Mouse (Mus musculus) frontal cortex, postnatal 10 days (tissue): ENCODE data around the gene Rap1gds1.

Experiments used
- DNase-seq, 2 experiments: peaks; one replicate each; pipeline ENCODE4 v3.0.0; 2022; ENCODE audit warnings: low spot score in 2 of 2, mixed read lengths in 1 of 2

The Rap1gds1 gene

DNA sequence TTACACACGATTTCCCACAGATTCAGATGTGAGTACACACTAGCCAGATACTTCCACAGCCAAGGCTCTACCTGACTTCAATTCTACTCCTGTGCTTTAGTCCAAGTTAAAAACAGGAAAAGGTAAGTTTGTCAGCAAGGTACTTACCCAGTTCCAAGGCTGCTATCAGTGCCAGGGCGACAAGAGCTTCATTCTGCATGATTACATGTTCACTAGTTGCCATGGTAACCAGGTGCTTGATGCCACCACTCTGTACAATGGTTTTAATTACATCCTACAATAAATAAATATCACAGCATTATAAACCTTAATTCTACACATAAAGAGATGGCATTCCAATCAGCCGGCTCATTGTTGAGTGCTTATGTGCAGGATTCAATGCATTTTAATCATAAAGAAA lies 129.5 kb downstream of the Rap1gds1 start:
- DNase-seq, result no peak

DNA sequence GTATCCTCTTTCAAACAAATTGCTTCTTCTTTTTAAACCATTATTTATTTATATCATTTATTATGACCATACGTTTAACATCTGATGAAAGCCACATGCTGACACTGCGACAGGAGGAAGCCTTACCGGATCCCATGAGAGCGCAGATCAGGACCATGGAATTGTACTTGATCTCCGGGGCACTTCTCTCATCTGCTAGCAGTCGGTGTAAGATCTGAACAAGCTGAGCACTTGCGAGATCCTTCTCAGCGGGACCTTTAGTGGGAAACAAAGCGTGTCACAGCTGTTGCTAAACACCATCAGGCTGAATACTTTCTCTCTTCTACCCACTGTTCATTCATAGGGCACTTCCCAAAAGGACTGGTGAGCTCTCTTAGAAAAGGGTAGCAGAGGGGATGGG lies 133.4 kb downstream of the Rap1gds1 start:
- no peak for DNase-seq

GRCm38 (mm10) chr3:138937241-138937640 lies 137.8 kb downstream of the Rap1gds1 start:
- no peak for DNase-seq

- no peak for DNase-seq
Observed at GRCm38 (mm10) chr3:138936780-138937179, 138.2 kb downstream of the Rap1gds1 start.

DNA sequence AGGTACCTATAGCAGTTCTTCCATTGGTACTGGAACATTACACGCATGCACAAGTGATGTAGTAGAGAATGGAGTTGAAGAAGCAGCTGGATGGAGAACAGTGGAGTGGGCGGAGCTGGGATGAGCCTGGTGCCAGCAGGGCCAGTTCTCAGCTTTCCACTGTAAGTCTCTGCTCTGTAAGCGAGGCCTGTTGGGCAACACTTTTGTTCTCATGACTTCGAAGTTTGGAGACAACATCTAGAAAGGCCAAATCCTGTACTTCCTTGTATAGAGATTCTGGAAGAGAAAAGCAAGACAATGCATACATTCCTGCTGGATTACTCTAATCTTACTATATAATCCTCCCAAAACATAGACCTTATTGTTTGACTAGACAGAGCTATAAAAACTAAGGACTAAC lies 147.6 kb downstream of the Rap1gds1 start:
- DNase-seq, result no peak

DNA sequence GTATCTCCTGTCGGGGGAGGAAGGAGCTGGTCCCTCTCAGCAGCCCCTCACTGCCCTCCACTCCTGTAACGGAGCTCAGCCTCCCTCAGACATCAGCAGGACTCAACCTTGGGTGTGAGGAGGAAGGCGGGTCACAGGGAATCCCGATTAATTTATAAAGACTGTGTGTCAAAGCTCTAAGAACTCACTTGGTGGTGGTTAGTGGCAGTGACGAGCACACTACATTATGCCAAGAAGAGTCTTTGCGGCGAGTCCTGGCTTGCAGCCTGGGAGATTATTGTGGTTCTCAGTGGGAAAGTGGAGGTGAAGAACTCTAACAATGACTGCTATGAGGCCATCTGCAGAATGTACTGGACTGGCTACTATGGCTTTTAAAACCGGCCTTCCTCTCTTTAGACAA lies 148.8 kb downstream of the Rap1gds1 start:
- DNase-seq, result no peak

DNA sequence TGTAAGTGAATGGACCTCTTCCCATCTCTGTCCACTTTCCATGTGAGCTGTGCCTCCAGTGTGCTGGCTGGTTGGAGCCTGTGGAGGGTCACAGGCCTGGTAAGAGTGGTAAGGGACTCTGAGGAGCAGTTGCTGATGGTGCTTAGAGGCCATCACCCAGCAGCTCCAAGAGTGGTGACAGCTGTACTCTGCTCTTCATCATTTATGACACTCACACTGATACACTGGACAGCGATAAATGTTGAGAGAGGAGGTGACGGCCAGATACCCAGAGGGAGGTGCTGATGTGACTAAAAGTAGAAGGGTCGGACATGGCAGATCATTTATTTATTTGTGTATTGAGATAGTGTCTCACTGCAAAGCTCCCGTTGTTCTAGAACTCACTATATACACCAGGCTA lies 156.8 kb downstream of the Rap1gds1 start:
- no peak for DNase-seq

DNA sequence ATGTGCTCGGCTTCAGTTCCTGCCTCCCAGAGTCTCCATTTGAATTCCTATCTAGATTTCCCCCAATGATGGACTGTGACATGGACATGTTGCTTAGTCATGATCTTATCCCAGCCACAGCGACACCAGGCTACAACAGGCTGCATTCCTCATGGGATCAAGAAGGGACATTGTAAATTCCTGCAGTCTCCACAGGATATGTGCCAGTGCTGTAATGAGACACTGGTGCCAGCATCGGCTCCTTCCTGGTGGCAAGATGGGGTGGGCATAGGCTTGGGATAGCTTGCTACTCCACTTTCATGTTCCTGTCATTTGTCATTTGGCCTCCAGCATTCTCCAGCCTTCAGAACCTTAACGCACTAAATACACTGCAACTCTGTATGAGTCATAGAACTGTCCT lies 158.0 kb downstream of the Rap1gds1 start:
- no peak for DNase-seq

DNA sequence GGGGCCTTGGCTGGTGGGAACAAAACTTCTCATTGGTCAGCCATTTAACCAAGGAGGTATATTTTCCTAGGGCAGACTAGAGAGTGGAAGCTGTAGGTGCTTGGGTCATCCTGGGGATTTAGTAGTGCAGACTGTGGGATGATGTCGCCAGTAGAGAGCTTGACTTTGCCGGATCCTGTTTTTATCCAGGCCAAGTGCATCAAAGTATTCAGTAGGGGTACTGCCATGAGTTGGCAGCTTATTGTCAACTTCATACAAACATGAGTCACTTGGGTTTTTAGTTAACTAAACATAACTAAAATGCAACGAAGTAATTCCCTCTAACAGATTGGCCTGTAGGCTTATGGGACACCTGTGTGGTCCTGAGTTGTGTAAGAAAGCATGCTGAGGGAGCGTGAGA lies 158.4 kb downstream of the Rap1gds1 start:
- no peak for DNase-seq

DNA sequence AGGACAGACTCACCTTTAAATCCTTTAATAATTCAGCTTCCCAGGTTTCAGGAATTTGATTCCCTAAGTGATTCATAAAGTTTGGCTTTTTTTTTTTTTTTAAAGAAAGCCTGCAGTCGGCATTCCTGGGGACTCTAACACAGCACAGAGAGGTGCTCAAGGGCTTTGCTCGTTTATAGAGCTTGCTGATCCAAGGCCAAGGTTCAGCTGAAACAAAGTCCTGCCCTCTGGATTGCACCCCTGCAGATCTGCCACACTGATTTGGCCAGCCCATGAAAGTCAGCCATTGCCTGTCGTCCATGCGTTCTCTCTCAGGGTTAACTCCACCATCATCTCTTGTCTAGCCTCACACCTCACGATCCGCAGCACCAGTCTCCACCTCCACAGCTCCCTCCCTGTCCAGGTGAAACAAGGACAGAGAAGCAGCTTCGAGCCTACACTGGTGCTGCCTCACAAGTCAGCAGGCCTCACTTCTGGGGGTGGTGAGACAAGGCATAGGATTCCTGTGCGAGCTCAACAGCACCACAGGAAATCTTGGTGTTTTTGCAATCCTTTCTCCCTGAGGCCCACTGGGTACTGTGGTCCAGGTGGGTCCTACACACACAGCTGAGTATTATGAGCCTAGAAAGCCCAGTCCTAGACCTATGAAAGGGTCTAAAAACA lies 160.2 kb downstream of the Rap1gds1 start:
- no peak for DNase-seq

DNA sequence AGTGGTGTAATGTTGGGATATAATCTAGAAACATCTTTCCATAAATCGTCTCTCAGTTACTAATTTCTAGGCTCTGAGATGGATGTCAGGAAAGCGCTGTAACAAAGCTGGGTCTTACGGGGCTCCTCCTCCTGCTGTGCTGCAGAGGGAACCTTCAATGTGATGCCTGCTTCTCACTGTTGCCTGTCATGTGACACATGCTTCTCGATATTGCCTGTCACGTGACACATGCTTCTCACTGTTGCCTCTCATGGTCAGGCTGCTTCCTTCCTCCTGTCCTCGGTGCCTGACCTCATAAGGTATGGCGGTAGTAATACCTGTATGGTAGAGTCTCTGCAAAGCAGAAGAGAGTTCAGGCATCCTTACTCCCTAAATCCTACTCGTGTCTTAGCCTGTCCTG lies 162.5 kb downstream of the Rap1gds1 start:
- DNase-seq, result no peak

- DNase-seq, result no peak
Observed at GRCm38 (mm10) chr3:138909313-138909712, 165.7 kb downstream of the Rap1gds1 start.

DNA sequence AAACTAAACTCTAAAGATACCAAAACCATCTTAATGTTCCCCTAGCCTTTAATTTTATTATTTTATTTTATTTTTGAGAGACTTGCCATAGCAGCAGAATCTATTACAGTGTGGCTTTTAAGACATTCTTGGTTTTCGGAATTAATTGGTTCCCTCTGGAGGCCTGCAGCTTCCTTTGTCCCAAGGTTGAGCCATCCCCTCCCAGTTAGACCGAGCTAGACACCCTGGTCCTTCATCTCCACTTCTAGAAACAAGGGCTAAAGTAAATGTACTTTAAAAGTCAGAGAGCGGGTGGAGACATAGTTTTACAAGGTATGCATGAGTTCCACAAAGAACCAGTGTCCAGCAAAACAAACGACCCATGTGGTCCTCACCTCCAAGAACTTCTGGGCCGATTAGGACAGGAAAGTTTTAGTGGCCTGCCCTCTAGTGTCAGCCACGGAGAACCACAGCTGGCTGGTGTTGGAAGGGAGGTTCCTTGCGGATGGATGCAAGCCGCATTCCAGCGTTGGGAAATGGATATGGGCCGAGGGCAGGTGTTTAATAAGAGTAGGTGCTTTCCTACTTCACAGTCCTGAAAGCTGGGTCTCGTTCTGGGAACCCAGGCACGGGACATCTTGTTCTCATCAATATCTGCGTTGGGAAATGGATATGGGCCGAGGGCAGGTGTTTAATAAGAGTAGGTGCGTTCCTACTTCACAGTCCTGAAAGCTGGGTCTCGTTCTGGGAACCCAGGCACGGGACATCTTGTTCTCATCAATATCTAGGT lies 168.7 kb downstream of the Rap1gds1 start:
- DNase-seq, result peak in 1 of 2 experiments; percentile 66

DNA sequence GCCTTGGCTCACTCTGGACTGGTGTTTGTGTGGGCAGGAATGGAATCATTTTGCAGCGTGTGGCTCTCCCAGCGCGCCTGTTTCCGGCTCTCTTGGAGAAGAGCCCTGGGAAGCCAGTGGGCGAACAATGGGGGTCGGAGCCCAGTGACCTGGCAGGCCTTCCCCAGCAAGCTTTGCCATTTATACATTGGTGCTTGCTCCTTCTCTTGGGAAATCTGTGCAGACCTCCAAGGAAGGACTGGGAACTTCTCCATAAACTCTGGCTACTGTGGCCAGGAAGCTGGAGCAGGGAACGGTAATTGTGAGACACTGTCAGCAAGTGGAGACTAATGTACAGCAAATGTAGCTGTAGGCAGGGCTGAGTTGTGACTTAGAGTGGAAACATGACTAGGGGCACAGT lies 169.3 kb downstream of the Rap1gds1 start:
- no peak for DNase-seq

- DNase-seq, result no peak
Observed at GRCm38 (mm10) chr3:138900571-138901141, 174.3 kb downstream of the Rap1gds1 start.

GRCm38 (mm10) chr3:138898055-138898454 lies 176.9 kb downstream of the Rap1gds1 start:
- DNase-seq, result no peak

DNA sequence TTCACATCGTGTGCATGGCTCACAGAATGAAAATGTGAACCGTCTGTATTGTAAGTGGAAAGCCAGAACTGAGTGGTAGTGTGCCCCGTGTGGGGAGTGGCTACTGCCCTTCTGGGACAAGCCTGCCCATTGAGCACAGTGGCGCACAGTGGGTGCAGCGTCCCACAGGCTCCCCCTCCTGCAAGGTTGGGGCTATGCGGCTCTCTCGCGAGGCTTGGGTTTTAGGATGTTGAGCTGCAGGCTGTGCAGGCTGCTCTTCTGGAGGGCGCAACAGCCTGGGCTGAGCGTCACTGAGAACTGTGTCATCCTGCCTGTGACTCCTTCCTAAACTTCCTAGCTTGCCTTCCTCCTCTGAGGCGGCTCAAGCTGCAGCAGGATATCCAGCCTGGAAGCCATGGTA lies 177.5 kb downstream of the Rap1gds1 start:
- no peak for DNase-seq

DNA sequence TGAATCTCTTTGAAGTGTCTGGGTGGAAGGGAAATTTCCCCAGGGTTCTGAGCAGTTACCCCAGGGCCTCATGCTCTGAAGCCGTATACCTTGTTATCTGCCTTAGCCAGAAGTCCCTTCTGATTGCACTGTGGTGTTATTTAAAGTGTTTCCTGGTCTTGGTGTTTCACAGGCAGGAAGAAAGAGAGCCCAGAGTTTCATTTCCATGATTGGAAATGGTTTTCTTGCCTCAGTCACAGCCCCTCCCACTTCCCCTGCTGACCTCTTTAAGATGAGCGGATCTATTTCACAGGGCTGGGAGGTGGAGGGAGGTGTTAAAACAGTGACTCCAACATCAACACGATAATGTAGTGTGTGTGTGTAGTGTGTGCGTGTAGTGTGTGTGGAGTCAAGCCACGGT lies 181.5 kb downstream of the Rap1gds1 start:
- no peak for DNase-seq

DNA sequence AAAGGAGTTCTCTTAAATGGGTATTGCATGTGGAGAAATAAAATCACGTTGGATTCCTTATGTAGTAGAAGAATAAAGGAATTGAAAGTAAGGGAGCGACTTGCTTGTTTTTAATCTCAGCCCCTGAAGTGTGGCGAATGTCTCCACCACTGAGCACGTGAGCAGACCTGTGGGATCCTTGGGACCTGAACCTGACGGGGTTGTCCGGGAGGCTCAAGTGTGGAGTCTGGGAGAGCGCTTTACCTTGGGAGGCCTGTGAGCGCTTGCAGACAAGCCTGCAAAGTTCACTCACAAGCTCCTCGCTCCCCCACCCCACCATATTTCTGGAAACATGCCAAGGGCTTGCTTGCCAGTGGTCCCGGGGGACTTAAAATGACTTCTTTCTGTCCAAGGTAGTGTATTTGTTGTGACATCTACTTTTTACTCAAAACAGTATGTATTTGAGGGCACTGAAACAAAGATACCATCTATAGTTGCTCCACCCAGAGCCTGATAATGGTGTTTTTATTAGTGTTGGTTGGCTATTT lies 185.2 kb downstream of the Rap1gds1 start:
- no peak for DNase-seq

GRCm38 (mm10) chr3:138889214-138889613 lies 185.8 kb downstream of the Rap1gds1 start:
- DNase-seq, result no peak

DNA sequence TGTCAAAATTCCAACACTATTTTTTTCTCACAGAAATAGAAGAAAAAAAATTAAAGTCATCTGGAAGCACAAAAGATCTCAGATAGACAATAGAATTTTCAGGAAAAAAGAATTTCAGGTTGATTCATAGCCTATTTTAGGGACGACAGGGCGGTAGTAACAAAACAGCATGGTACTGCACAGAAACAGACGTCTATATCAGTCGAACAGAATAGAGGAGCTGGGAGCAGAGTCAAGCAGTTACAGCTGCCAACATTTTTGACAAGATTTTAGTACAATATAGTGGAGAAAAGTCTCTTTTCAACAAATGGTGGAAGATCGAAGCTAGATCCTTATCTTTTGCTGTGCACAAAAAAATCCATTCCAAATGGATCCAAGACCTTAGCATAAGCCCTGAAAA lies 188.9 kb downstream of the Rap1gds1 start:
- DNase-seq, result no peak

GRCm38 (mm10) chr3:138881725-138882347 lies 193.2 kb downstream of the Rap1gds1 start:
- no peak for DNase-seq
